Mouse (Mus musculus): ENCODE measurements around the gene Pinlyp. TPM values are rescaled to one million over a fixed set of nuclear protein-coding genes. Genes with fewer than 3 reads are reported as not detected.

Pinlyp gene
- total and polyA plus RNA-seq, 3 experiments, result 6.1 to 17.3 (median 6.6) TPM

DNA sequence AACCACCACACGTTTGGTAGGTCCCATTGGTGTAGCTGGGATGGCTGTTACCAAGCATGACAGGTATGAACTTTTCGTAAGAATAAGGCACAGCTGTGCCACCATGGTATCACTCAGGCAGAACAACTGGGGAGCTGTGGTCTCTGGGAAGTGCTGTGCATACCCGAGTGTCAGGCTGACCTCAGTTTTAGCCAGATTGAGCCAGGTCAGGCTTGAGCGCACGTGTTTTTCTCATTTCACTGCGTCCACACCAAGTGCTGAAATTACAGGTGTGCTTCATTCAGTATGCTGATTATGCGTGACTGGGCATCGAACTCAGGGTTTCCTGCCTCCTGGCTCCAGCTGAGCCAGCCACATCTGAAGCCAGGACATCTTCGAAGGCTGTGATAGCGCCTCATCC is 9.9 kb upstream of the Pinlyp start:
- Histone ChIP-seq H3K36me3 (replicated peaks in 1 of 2; ENCODE audit: control insufficient read depth in 1 of 2, insufficient read depth in 1 of 2, low read length in 1 of 2) (peaks cover 48 to 81% of the 10 kb centered on the region in 2 experiments), H3K27ac (ENCODE audit: insufficient read depth, low read depth) (peak overlapping the region; percentile 16), H3K4me3 (replicated peaks in 1 of 3; ENCODE audit: low read depth in 2 of 3, low read length in 2 of 3, poor library complexity in 1 of 3) (no peak overlapping the region), H3K27me3 (replicated peaks) (no peaks in the 10 kb centered on the region), H3K9ac (ENCODE audit: insufficient read depth, low read depth) (no peak overlapping the region), H3K79me2 (replicated peaks; ENCODE audit: control insufficient read depth, extremely low read depth, insufficient read depth, poor library complexity, severe bottlenecking) (peaks cover 15% of the 10 kb centered on the region), H3K4me1 (ENCODE audit: control insufficient read depth in 1 of 2, insufficient read depth in 2 of 2) (peaks cover 32 to 75% of the 10 kb centered on the region in 2 experiments), H3K4me2 (ENCODE audit: insufficient read depth, low read depth, poor library complexity, severe bottlenecking) (no peak overlapping the region; the same call in 1 of the 2 replicates), H3K9me3 (replicated peaks; ENCODE audit: low read length) (peaks cover 7% of the 10 kb centered on the region)
- TF ChIP-seq ZKSCAN1 (IDR thresholded peaks at IDR 0.05; ENCODE audit: borderline replicate concordance, low read depth, low read length) (no peak), MAX (IDR thresholded peaks at IDR 0.05; ENCODE audit: low read length) (peak; percentile 52; the same call in 1 of the 2 replicates), RCOR1 (conservative IDR thresholded peaks at IDR 0.05; ENCODE audit: low read depth, low read length) (no peak), HCFC1 (IDR thresholded peaks at IDR 0.05; ENCODE audit: low read depth, low read length) (no peak), JUN (IDR thresholded peaks at IDR 0.05; ENCODE audit: insufficient read depth, low read depth, low read length) (no peak), ZC3H11A (IDR thresholded peaks at IDR 0.05; ENCODE audit: low read depth, low read length) (no peak), ELF1 (IDR thresholded peaks at IDR 0.05; ENCODE audit: low read depth, low read length) (no peak), ZMIZ1 (IDR thresholded peaks at IDR 0.05; ENCODE audit: low read depth, low read length) (no peak), GABPA (IDR thresholded peaks at IDR 0.05; ENCODE audit: insufficient replicate concordance, low read depth, low read length) (no peak), SIN3A (IDR thresholded peaks at IDR 0.05; ENCODE audit: low read length) (no peak), CTCF (conservative IDR thresholded peaks at IDR 0.05 in 1 of 2, IDR thresholded peaks at IDR 0.05 in 1 of 2; ENCODE audit: low read depth in 2 of 2, low read length in 2 of 2) (no peak), ETS1 (conservative IDR thresholded peaks at IDR 0.05; ENCODE audit: low read depth, low read length) (peak; percentile 82), SMC3 (IDR thresholded peaks at IDR 0.05; ENCODE audit: low read depth, low read length) (no peak), UBTF (IDR thresholded peaks at IDR 0.05; ENCODE audit: low read depth, low read length) (no peak), IRF4 (IDR thresholded peaks at IDR 0.05; ENCODE audit: low read depth, low read length) (no peak), NRF1 (IDR thresholded peaks at IDR 0.05; ENCODE audit: low read depth, low read length) (no peak), MAFK (IDR thresholded peaks at IDR 0.05; ENCODE audit: insufficient replicate concordance, low read length) (0 out of 2 replicates have a peak, but pooled peaks have one; percentile 17), PAX5 (IDR thresholded peaks at IDR 0.05; ENCODE audit: low read length) (no peak), USF2 (conservative IDR thresholded peaks at IDR 0.05; ENCODE audit: low read depth, low read length) (no peak), USF1 (IDR thresholded peaks at IDR 0.05; ENCODE audit: low read depth, low read length) (no peak), BHLHE40 (IDR thresholded peaks at IDR 0.05; ENCODE audit: low read depth, low read length) (peak; percentile 94), MAZ (IDR thresholded peaks at IDR 0.05; ENCODE audit: low read depth, low read length) (no peak), E2F4 (IDR thresholded peaks at IDR 0.05; ENCODE audit: insufficient replicate concordance, low read depth, low read length) (no peak), POLR2A (IDR thresholded peaks at IDR 0.05; ENCODE audit: low read depth, low read length) (no peak), MXI1 (IDR thresholded peaks at IDR 0.05; ENCODE audit: low read depth, low read length) (no peak), CHD1 (IDR thresholded peaks at IDR 0.05; ENCODE audit: low read depth, low read length) (no peak), MYC (IDR thresholded peaks at IDR 0.05; ENCODE audit: low read depth, low read length) (0 out of 2 replicates have a peak, but pooled peaks have one; percentile 61), NELFE (IDR thresholded peaks at IDR 0.05; ENCODE audit: low read depth, low read length) (no peak), TCF12 (IDR thresholded peaks at IDR 0.05; ENCODE audit: low read depth, low read length) (peak; percentile 60; the same call in 1 of the 2 replicates), MEF2A (IDR thresholded peaks at IDR 0.05; ENCODE audit: borderline replicate concordance, low read depth, low read length) (no peak), JUND (conservative IDR thresholded peaks at IDR 0.05; ENCODE audit: low read depth, low read length) (no peak), CHD2 (IDR thresholded peaks at IDR 0.05; ENCODE audit: low read length) (no peak), KAT2A (IDR thresholded peaks at IDR 0.05; ENCODE audit: insufficient replicate concordance, low read length) (no peak), ZNF384 (IDR thresholded peaks at IDR 0.05; ENCODE audit: low read depth, low read length) (no peak), EP300 (IDR thresholded peaks at IDR 0.05; ENCODE audit: low read length) (peak; percentile 61), RAD21 (IDR thresholded peaks at IDR 0.05; ENCODE audit: low read depth, low read length) (no peak)
- in situ Hi-C loops (cut with MboI; ENCODE audit: low pct_ligation_motif_present, low pct_unique_long_range_greater_than_20kb, low sequenced_read_pairs), result no loop called here
- dilution Hi-C loops (cut with MboI; ENCODE audit: extremely low pct_ligation_motif_present, extremely low pct_unique_long_range_greater_than_20kb, low sequenced_read_pairs), result no loop called here
- no peak for DNase-seq (ENCODE audit: extremely low read depth)

Data from CH12.LX (cell line).